Mouse (Mus musculus): ENCODE data around the gene Casp6.

- TF ChIP-seq CTCF (IDR thresholded peaks at IDR 0.05; ENCODE audit: borderline replicate concordance, insufficient read depth, low read length) (no peak), POLR2A (IDR thresholded peaks at IDR 0.05; ENCODE audit: low read depth, low read length) (no peak)
These were observed 61.3 kb downstream of the Casp6 start for GRCm38 (mm10) chr3:129962533-129962932.
